Mouse (Mus musculus) left cerebral cortex, postnatal 14 days (tissue): ENCODE measurements around the gene Ybx1. TPM values are rescaled to one million over a fixed set of nuclear protein-coding genes. Genes with fewer than 3 reads are reported as not detected.
A peak's percentile ranks its signal among the peaks of the same experiment; 100 is the strongest.
"Not testable (repeated sequence)": the region's sequence is repeated elsewhere in the genome, so short reads cannot be mapped to it uniquely, and the experiment has no call there.

Experiments used
- DNase-seq, 2 experiments: peaks; one replicate each; pipeline ENCODE4 v3.0.0; 2021 to 2022; ENCODE audit warnings: low spot score in 2 of 2, mixed read lengths in 1 of 2
- intact Hi-C: fragments of 180-260 bp; cut with DNase I; formaldehyde crosslinking; loops from one replicate; pipeline ENCODE4 v1.15.1; 2025
- total RNA-seq, 2 experiments: library from RNA; stranded (reverse); gene quantifications; 2 replicates each; pipeline ENCODE4 v1.2.3; 2021

The Ybx1 gene
- total RNA-seq, 2 experiments from 2014 or later: 441 to 483 TPM

GRCm38 (mm10) chr4:119278784-119279183, 15.6 kb downstream of the Ybx1 start:
- intact Hi-C loops, DNase-seq: not testable (repeated sequence)

GRCm38 (mm10) chr4:119275726-119276125, 18.7 kb downstream of the Ybx1 start:
- intact Hi-C loops: no loop called here
- no peak for DNase-seq

- DNase-seq: no peak
- intact Hi-C loops: no loop called here
Measured at GRCm38 (mm10) chr4:119275226-119275625, 19.2 kb downstream of the Ybx1 start.

GRCm38 (mm10) chr4:119274627-119275026, 19.8 kb downstream of the Ybx1 start:
- intact Hi-C loops: no loop called here
- no peak for DNase-seq

GRCm38 (mm10) chr4:119266606-119267005, 27.8 kb downstream of the Ybx1 start:
- no peak for DNase-seq
- intact Hi-C loops: no loop called here

- intact Hi-C loops: no loop called here
- no peak for DNase-seq
Measured at GRCm38 (mm10) chr4:119263459-119263858, 30.9 kb downstream of the Ybx1 start.

- intact Hi-C loops: no loop called here
Measured at GRCm38 (mm10) chr4:119262483-119262882, 31.9 kb downstream of the Ybx1 start.

GRCm38 (mm10) chr4:119261087-119261713, 33.2 kb downstream of the Ybx1 start:
- DNase-seq: no peak
- intact Hi-C loops: no loop called here

More at GRCm38 (mm10) chr4:119262483-119262882, 31.9 kb downstream of the Ybx1 start:
- DNase-seq: no peak

- intact Hi-C loops: no loop called here
- DNase-seq: no peak
Measured at GRCm38 (mm10) chr4:119259344-119260254, 34.8 kb downstream of the Ybx1 start.

- intact Hi-C loops: no loop called here
- no peak for DNase-seq
Measured at GRCm38 (mm10) chr4:119257083-119257482, 37.3 kb downstream of the Ybx1 start.

GRCm38 (mm10) chr4:119255351-119255750, 39.1 kb downstream of the Ybx1 start, which contains the start of gene Cldn19:
TSS of gene Cldn19 (plus strand) at chr4:119255414.
- intact Hi-C loops: no loop called here
- DNase-seq: no peak

GRCm38 (mm10) chr4:119254012-119254618, 40.3 kb downstream of the Ybx1 start:
- peak; percentile 45 to 53 for DNase-seq
- intact Hi-C loops: loop anchor here (5.0 kb wide), 1 partner anchor 38 kb away; the partner anchor contains the start of gene Ybx1

- no peak for DNase-seq
- intact Hi-C loops: loop anchor here (5.0 kb wide), 1 partner anchor 40 kb away; the partner anchor contains the start of gene Ybx1
Measured at GRCm38 (mm10) chr4:119252025-119252808, 42.2 kb downstream of the Ybx1 start.

GRCm38 (mm10) chr4:119248407-119248965, 45.9 kb downstream of the Ybx1 start:
- intact Hi-C loops: loop anchor here (10.0 kb wide), 1 partner anchor 416 kb away; no protein-coding TSS in a partner anchor
- no peak for DNase-seq

GRCm38 (mm10) chr4:119247462-119248235, 46.8 kb downstream of the Ybx1 start:
- intact Hi-C loops: loop anchor here (10.0 kb wide), 1 partner anchor 417 kb away; no protein-coding TSS in a partner anchor
- peak; percentile 62 to 77 for DNase-seq

GRCm38 (mm10) chr4:119246688-119247225, 47.6 kb downstream of the Ybx1 start:
- DNase-seq: no peak
- intact Hi-C loops: loop anchor here (10.0 kb wide), 1 partner anchor 418 kb away; no protein-coding TSS in a partner anchor

- intact Hi-C loops: loop anchor here (10.0 kb wide), 1 partner anchor 419 kb away; no protein-coding TSS in a partner anchor
- DNase-seq: no peak
Measured at GRCm38 (mm10) chr4:119245961-119246360, 48.4 kb downstream of the Ybx1 start.
